Mouse (Mus musculus) embryo, embryonic 10 days (tissue): ENCODE measurements around the gene Zfp518b.
A peak's percentile ranks its signal among the peaks of the same experiment; 100 is the strongest.

Source experiments
- DNase-seq: peaks from one replicate; pipeline ENCODE4 v3.0.0-alpha.2; 2015; ENCODE audit warnings: low spot score

Zfp518b gene

GRCm38 (mm10) chr5:38632463-38633449 lies 51.9 kb downstream of the Zfp518b start:
- DNase-seq = peak; percentile 89

- peak; percentile 19 for DNase-seq
Observed at GRCm38 (mm10) chr5:38628023-38628422, 56.6 kb downstream of the Zfp518b start.

GRCm38 (mm10) chr5:38626883-38627282 lies 57.7 kb downstream of the Zfp518b start:
- DNase-seq = no peak

GRCm38 (mm10) chr5:38620783-38621182 lies 63.8 kb downstream of the Zfp518b start:
- peak; percentile 66 for DNase-seq

GRCm38 (mm10) chr5:38618908-38619307 lies 65.7 kb downstream of the Zfp518b start:
- peak; percentile 60 for DNase-seq
